Mouse (Mus musculus): Measurements from ENCODE around the gene 1700016K19Rik.

1700016K19Rik gene

GRCm38 (mm10) chr11:75999440-76000155, at the start of gene 1700016K19Rik:
Gene 1700016K19Rik (plus strand): TSS chr11:75999912.
- peak; percentile 87 to 88 for DNase-seq

GRCm38 (mm10) chr11:75950459-75950858, 49.3 kb upstream of the 1700016K19Rik start:
- no peak for DNase-seq

- DNase-seq: no peak
Observed at GRCm38 (mm10) chr11:75951895-75952294, 47.8 kb upstream of the 1700016K19Rik start.

- DNase-seq: no peak
Observed at GRCm38 (mm10) chr11:75954896-75955295, 44.8 kb upstream of the 1700016K19Rik start.

- no peak for DNase-seq
Observed at GRCm38 (mm10) chr11:75956651-75957050, 43.1 kb upstream of the 1700016K19Rik start.

- no peak for DNase-seq
Observed at GRCm38 (mm10) chr11:75957124-75957832, 42.4 kb upstream of the 1700016K19Rik start.

GRCm38 (mm10) chr11:75961782-75962181, 37.9 kb upstream of the 1700016K19Rik start:
- DNase-seq: no peak

- no peak for DNase-seq
Observed at GRCm38 (mm10) chr11:75963730-75964475, 35.8 kb upstream of the 1700016K19Rik start.

GRCm38 (mm10) chr11:75964476-75964730, 35.3 kb upstream of the 1700016K19Rik start:
- no peak for DNase-seq

GRCm38 (mm10) chr11:75965674-75966400, 33.9 kb upstream of the 1700016K19Rik start:
- DNase-seq: peak in 1 of 2 experiments; percentile 29

- DNase-seq: peak; percentile 89 to 91
Observed at GRCm38 (mm10) chr11:75966401-75967372, 33.0 kb upstream of the 1700016K19Rik start.

- DNase-seq: no peak
Observed at GRCm38 (mm10) chr11:75968761-75969160, 31.0 kb upstream of the 1700016K19Rik start.

- no peak for DNase-seq
Observed at GRCm38 (mm10) chr11:75970629-75971028, 29.1 kb upstream of the 1700016K19Rik start.

- DNase-seq: no peak
Observed at GRCm38 (mm10) chr11:75972188-75972587, 27.5 kb upstream of the 1700016K19Rik start.

- DNase-seq: no peak
Observed at GRCm38 (mm10) chr11:75972916-75973567, 26.7 kb upstream of the 1700016K19Rik start.

GRCm38 (mm10) chr11:75973988-75974387, 25.7 kb upstream of the 1700016K19Rik start:
- DNase-seq: no peak

GRCm38 (mm10) chr11:75976748-75977147, 23.0 kb upstream of the 1700016K19Rik start:
- peak; percentile 42 to 65 for DNase-seq

GRCm38 (mm10) chr11:75978051-75978450, 21.7 kb upstream of the 1700016K19Rik start:
- DNase-seq: no peak

- DNase-seq: no peak
Observed at GRCm38 (mm10) chr11:75980413-75980812, 19.3 kb upstream of the 1700016K19Rik start.

- no peak for DNase-seq
Observed at GRCm38 (mm10) chr11:75983194-75983593, 16.5 kb upstream of the 1700016K19Rik start.

GRCm38 (mm10) chr11:75984581-75984980, 15.1 kb upstream of the 1700016K19Rik start:
- no peak for DNase-seq
